Mouse (Mus musculus) bone marrow, adult 2 months (tissue): ENCODE data around the gene Zfp184. TPM values are rescaled to one million over a fixed set of nuclear protein-coding genes. Genes with fewer than 3 reads are reported as not detected.

Experiments used
- H3K27ac ChIP-seq: fragments of 200-500 bp; 2 replicates; pipeline ENCODE4 v1.5.1; 2012; ENCODE audit warnings: low read depth, mild to moderate bottlenecking, control low read depth, inconsistent platforms, low read length; ENCODE audit not compliant: control insufficient read depth, poor library complexity, insufficient read depth
- H3K4me1 ChIP-seq: fragments of 200-500 bp; 2 replicates; pipeline ENCODE4 v1.6.1; 2011; ENCODE audit warnings: low read length; ENCODE audit not compliant: control insufficient read depth, insufficient read depth
- H3K4me3 ChIP-seq: fragments of 200-500 bp; replicated peaks from 2 replicates; pipeline ENCODE3; 2011; ENCODE audit warnings: mild to moderate bottlenecking, low read depth, low read length, control low read depth; ENCODE audit not compliant: control insufficient read depth
- CTCF ChIP-seq: fragments of 200-500 bp; IDR thresholded peaks from 2 replicates; pipeline ENCODE4 v1.5.1; 2011; ENCODE audit warnings: low read length, control low read depth; ENCODE audit not compliant: control insufficient read depth, insufficient read depth
- POLR2A ChIP-seq: fragments of 200-500 bp; IDR thresholded peaks from 2 replicates; pipeline ENCODE4 v1.6.1; 2011; ENCODE audit warnings: low read depth, mild to moderate bottlenecking, control low read depth, low read length, borderline replicate concordance; ENCODE audit not compliant: control insufficient read depth
- WGBS: fragments of 180-500 bp; shearing (Covaris S2); methylation state at CpG from one replicate; pipeline ENCODE4 v1.1.7; 2018; 5-methylcytosine and 5-hydroxymethylcytosine counted together
- polyA plus RNA-seq: library from polyadenylated mRNA; stranded (reverse); fragments of >200 nt; gene quantifications from 2 replicates; pipeline ENCODE4 v1.2.4, GENCODE M21; 2011; ENCODE audit warnings: low replicate concordance; ENCODE audit not compliant: missing spikeins, insufficient read depth, insufficient read length

The Zfp184 gene
- polyA plus RNA-seq, 1 experiment, result 2.5 TPM

DNA sequence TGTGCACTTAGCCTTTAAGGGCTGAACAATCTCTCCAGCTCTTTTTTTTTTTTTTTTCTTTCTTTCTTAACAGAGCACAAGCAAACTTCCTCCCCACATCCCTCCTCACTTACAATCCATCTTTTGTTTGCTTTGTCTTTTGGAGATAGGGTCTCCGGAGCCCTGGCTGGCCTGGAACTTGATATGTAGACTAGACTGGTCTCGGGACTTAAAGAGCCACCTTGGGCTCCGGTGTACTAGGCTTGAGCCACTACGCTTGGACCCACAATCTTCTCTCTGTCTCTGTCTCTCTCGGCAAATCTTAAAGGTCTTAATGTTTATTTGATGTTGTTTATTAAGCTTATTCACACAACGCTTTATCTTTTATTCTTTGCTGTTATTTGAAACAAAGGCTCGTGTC, 34.2 kb upstream of the Zfp184 start:
- no peak for TF ChIP-seq POLR2A
- TF ChIP-seq CTCF, result no peak
- 60% methylated on average over 7 of the region's 7 CpGs for WGBS
- Histone ChIP-seq H3K27ac (no peak overlapping the region), H3K4me1 (no peaks in the 10 kb centered on the region), H3K4me3 (no peak overlapping the region)

GRCm38 (mm10) chr13:21911147-21911546, 33.7 kb upstream of the Zfp184 start:
- WGBS, result 20% methylated on average over 17 of the region's 17 CpGs
- TF ChIP-seq POLR2A (no peak), CTCF (no peak)
- H3K4me1 ChIP-seq, result no peaks in the 10 kb centered on the region
- H3K4me3 ChIP-seq, result no peak overlapping the region
- H3K27ac ChIP-seq, result no peak overlapping the region

GRCm38 (mm10) chr13:21913854-21914253, 31.0 kb upstream of the Zfp184 start:
- Histone ChIP-seq H3K27ac (no peak overlapping the region), H3K4me3 (no peak overlapping the region), H3K4me1 (no peaks in the 10 kb centered on the region; the same call in 1 of the 2 replicates)
- 38% methylated on average over 8 of the region's 8 CpGs for WGBS
- TF ChIP-seq CTCF, result no peak
- no peak for TF ChIP-seq POLR2A

DNA sequence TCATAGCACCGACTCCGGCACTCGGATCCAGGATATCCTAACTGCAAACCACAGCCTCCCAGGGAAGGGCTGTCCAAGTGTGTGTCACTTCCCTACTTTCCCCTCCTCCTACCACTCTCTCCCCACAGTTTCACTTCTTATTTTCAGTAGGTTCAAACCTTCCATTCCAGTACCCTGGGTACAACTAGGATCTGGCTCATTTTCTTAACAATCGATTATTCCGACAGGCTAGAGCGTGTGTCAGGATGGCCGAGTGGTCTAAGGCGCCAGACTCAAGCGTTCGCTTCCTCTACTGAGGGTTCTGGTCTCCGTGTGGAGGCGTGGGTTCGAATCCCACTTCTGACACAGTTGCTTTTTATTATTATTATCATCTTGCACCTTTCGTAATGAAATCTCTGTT, 30.3 kb upstream of the Zfp184 start:
- H3K4me1 ChIP-seq, result no peaks in the 10 kb centered on the region; the same call in 1 of the 2 replicates
- TF ChIP-seq CTCF (no peak), POLR2A (no peak)
- H3K27ac ChIP-seq, result no peak overlapping the region
- WGBS, result 5% methylated on average over 14 of the region's 14 CpGs
- peak overlapping the region; percentile 10 for H3K4me3 ChIP-seq

- 24% methylated on average over 5 of the region's 5 CpGs for WGBS
- H3K27ac ChIP-seq, result no peak overlapping the region
- TF ChIP-seq CTCF, result no peak
- no peak for TF ChIP-seq POLR2A
- no peaks in the 10 kb centered on the region; the same call in 1 of the 2 replicates for H3K4me1 ChIP-seq
- no peak overlapping the region for H3K4me3 ChIP-seq
These were observed 29.4 kb upstream of the Zfp184 start for GRCm38 (mm10) chr13:21915487-21915886.

- TF ChIP-seq POLR2A (no peak), CTCF (no peak)
These were observed 28.8 kb upstream of the Zfp184 start for GRCm38 (mm10) chr13:21916056-21916455.

DNA sequence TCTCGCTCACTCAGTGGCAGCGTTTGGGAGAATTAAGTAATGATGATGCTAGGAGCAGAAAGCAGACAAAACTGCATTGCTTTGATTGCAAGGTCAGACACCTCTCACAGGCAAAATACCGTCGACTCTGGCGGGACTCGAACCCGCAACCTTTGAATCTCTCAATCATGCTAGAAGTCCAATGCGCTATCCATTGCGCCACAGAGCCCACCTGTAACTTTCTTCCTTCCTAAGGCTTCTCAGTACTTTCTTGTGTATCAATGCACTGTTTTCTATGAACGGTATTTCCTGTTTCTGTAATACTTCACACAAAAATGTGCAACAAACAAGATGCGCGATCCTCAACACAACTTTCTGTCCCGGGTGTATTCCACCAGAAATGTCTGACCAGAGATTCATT, 27.9 kb upstream of the Zfp184 start:
- no peaks in the 10 kb centered on the region; the same call in 1 of the 2 replicates for H3K4me1 ChIP-seq
- no peak overlapping the region for H3K27ac ChIP-seq
- H3K4me3 ChIP-seq, result no peak overlapping the region
- TF ChIP-seq CTCF (no peak), POLR2A (no peak)
- 8% methylated on average over 13 of the region's 13 CpGs for WGBS

More at GRCm38 (mm10) chr13:21916056-21916455, 28.8 kb upstream of the Zfp184 start:
- 36% methylated on average over 6 of the region's 6 CpGs for WGBS
- no peak overlapping the region for H3K27ac ChIP-seq
- H3K4me3 ChIP-seq, result no peak overlapping the region
- H3K4me1 ChIP-seq, result no peaks in the 10 kb centered on the region; the same call in 1 of the 2 replicates

DNA sequence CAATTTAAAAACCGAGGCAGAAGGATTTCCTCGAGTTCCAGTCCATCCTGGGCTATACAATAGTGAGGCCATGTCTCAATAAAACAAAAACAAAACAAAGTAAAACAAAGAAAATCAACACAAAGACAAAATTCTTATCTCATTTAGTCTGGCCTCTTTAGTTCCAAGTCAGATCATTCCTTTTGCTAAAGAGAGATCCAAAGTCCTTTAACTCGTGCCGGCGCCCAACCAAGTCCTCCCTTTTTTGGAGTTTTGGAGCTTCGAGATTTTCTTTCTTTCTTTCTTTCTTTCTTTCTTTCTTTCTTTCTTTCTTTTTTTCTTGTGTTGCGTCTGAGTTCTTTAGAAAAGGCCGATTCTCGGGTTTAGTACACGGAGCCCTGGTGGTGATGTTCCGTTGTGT, 27.4 kb upstream of the Zfp184 start:
- TF ChIP-seq POLR2A, result no peak
- TF ChIP-seq CTCF, result no peak
- no peak overlapping the region for H3K27ac ChIP-seq
- no peaks in the 10 kb centered on the region; the same call in 1 of the 2 replicates for H3K4me1 ChIP-seq
- no peak overlapping the region for H3K4me3 ChIP-seq
- WGBS, result 4% methylated on average over 11 of the region's 11 CpGs

DNA sequence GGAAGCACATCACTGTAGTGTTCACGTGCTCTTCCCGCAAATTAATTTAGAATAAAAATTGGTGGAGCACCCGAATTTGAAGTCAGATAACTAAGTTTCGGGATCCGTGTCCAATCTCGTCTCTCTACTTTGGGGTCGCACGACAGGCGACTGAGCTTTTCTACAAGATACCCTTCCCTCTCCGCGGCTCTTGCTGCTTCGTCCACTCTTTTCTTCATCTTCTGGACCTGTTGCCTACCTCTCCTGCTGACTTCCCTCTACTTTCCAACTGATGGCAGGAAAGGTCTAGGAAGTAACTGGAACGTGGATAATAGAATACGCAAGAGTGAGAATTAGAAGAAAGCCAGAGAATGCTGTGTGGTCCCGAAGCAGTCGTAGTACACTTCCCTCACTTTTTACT, 26.9 kb upstream of the Zfp184 start:
- H3K4me3 ChIP-seq, result no peak overlapping the region
- TF ChIP-seq POLR2A, result no peak
- TF ChIP-seq CTCF, result no peak
- WGBS, result 3% methylated on average over 16 of the region's 16 CpGs
- no peaks in the 10 kb centered on the region; the same call in 1 of the 2 replicates for H3K4me1 ChIP-seq
- H3K27ac ChIP-seq, result no peak overlapping the region
